Mouse (Mus musculus): ENCODE measurements around the gene Cdca5.

GRCm38 (mm10) chr19:6117346-6117985 lies 32.7 kb downstream of the Cdca5 start:
- TF ChIP-seq CTCF (IDR thresholded peaks at IDR 0.05; ENCODE audit: low read depth, low read length) (no peak), GATA1 (IDR thresholded peaks at IDR 0.05; ENCODE audit: borderline replicate concordance, low read length) (no peak)
